Comparison of ENCODE assay signal across 11 mouse cellular contexts in genomic region chr3:127874254-127874883, GRCm38 (mm10). TPM values are rescaled to one million over a fixed set of nuclear protein-coding genes. Genes with fewer than 3 reads are reported as not detected.
DNase-seq lines count a peak whose midpoint lies in the region; ATAC-seq and TF ChIP-seq lines count a peak whose summit lies in the region.
"Had no signal": no experiment of that assay in that cellular context is flagged by ENCODE, and none has a peak within 500 bp of the region (broad histone marks: within the 10 kb centered on the region; RNA-seq: fewer than 3 reads in every experiment).

No protein-coding gene starts in this region.

- H3K4me2 ChIP-seq in intestine, embryonic 15.5 days (replicated peaks): no peak overlapping the region
- H3K4me2 ChIP-seq in intestine, postnatal 0 days (replicated peaks; ENCODE audit: low read depth): no peak overlapping the region
- no peak overlapping the region for H3K4me2 ChIP-seq in hindbrain, embryonic 11.5 days (replicated peaks; ENCODE audit: low read depth, low read length)
- H3K4me2 ChIP-seq in neural tube, embryonic 15.5 days: no peak overlapping the region
- H3K4me2 ChIP-seq: liver, embryonic 15.5 days had no signal

- H3K36me3 ChIP-seq in intestine, embryonic 15.5 days: no peaks in the 10 kb centered on the region
- H3K36me3 ChIP-seq in intestine, postnatal 0 days (ENCODE audit: control insufficient read depth, insufficient read depth): no peaks in the 10 kb centered on the region
- H3K36me3 ChIP-seq in hindbrain, embryonic 11.5 days (ENCODE audit: control insufficient read depth, insufficient read depth, low read length): no peaks in the 10 kb centered on the region
- no peaks in the 10 kb centered on the region for H3K36me3 ChIP-seq in neural tube, embryonic 15.5 days

- peak; percentile 41; the same call in 1 of the 2 replicates for ATAC-seq in intestine, embryonic 15.5 days
- no peak for ATAC-seq in intestine, postnatal 0 days
- peak; percentile 97 for ATAC-seq in hindbrain, embryonic 11.5 days (ENCODE audit: low FRiP score)
- peak; percentile 72 for ATAC-seq in neural tube, embryonic 15.5 days (ENCODE audit: low FRiP score)

- no peak for TF ChIP-seq CTCF in intestine, postnatal 0 days (IDR thresholded peaks at IDR 0.05; ENCODE audit: low read depth)

- intact Hi-C loops in heart, postnatal 36 days (cut with DNase I): no loop called here

- no peaks in the 10 kb centered on the region for H3K9me3 ChIP-seq in intestine, embryonic 15.5 days
- no peaks in the 10 kb centered on the region for H3K9me3 ChIP-seq in intestine, postnatal 0 days (ENCODE audit: control insufficient read depth)
- H3K9me3 ChIP-seq in hindbrain, embryonic 11.5 days (ENCODE audit: control insufficient read depth, low read length): no peaks in the 10 kb centered on the region
- no peaks in the 10 kb centered on the region for H3K9me3 ChIP-seq in neural tube, embryonic 15.5 days (replicated peaks)
- H3K9me3 ChIP-seq: liver, embryonic 15.5 days had no signal

- DNase-seq in brain, adult 2 months (ENCODE audit: low read depth, low spot score): peak; percentile 36
- peak; percentile 71 for DNase-seq in hindbrain, embryonic 11.5 days (ENCODE audit: low spot score)
- DNase-seq in heart, postnatal 36 days: no peak
- no peak for DNase-seq in lung, postnatal 14 days
- DNase-seq in spleen, postnatal 4 days (ENCODE audit: low spot score in 2 of 2): no peak
- DNase-seq: kidney, adult 9 months had no signal

- no peak overlapping the region for H3K27ac ChIP-seq in intestine, embryonic 15.5 days
- no peak overlapping the region for H3K27ac ChIP-seq in intestine, postnatal 0 days (ENCODE audit: low read depth, low read length)
- H3K27ac ChIP-seq in hindbrain, embryonic 11.5 days (ENCODE audit: low read depth, low read length): peak overlapping the region; percentile 48; the same call in 1 of the 2 replicates
- H3K27ac ChIP-seq in neural tube, embryonic 15.5 days (replicated peaks): no peak overlapping the region
- H3K27ac ChIP-seq: left cerebral cortex, adult 2 months; liver, embryonic 15.5 days had no signal

- no peak overlapping the region for H3K4me3 ChIP-seq in intestine, embryonic 15.5 days (replicated peaks)
- no peak overlapping the region for H3K4me3 ChIP-seq in intestine, postnatal 0 days (ENCODE audit: low read depth, low read length)
- H3K4me3 ChIP-seq in hindbrain, embryonic 11.5 days (ENCODE audit: low read depth, low read length): no peak overlapping the region
- H3K4me3 ChIP-seq in neural tube, embryonic 15.5 days (replicated peaks): no peak overlapping the region
- H3K4me3 ChIP-seq: left cerebral cortex, adult 2 months; liver, embryonic 15.5 days had no signal

- H3K27me3 ChIP-seq in intestine, embryonic 15.5 days (replicated peaks): no peaks in the 10 kb centered on the region
- no peaks in the 10 kb centered on the region for H3K27me3 ChIP-seq in intestine, postnatal 0 days (replicated peaks; ENCODE audit: control insufficient read depth, insufficient read depth, low read length)
- no peaks in the 10 kb centered on the region for H3K27me3 ChIP-seq in hindbrain, embryonic 11.5 days (ENCODE audit: control insufficient read depth, insufficient read depth, low read length)
- no peaks in the 10 kb centered on the region for H3K27me3 ChIP-seq in neural tube, embryonic 15.5 days (replicated peaks)
- H3K27me3 ChIP-seq: liver, embryonic 15.5 days had no signal

- no peaks in the 10 kb centered on the region for H3K4me1 ChIP-seq in intestine, embryonic 15.5 days (replicated peaks)
- H3K4me1 ChIP-seq in intestine, postnatal 0 days (replicated peaks; ENCODE audit: control insufficient read depth, insufficient read depth, low read length): no peaks in the 10 kb centered on the region
- no peaks in the 10 kb centered on the region for H3K4me1 ChIP-seq in hindbrain, embryonic 11.5 days (replicated peaks; ENCODE audit: control insufficient read depth, insufficient read depth, low read length)
- no peaks in the 10 kb centered on the region for H3K4me1 ChIP-seq in neural tube, embryonic 15.5 days
- H3K4me1 ChIP-seq: liver, embryonic 15.5 days had no signal

- H3K9ac ChIP-seq in intestine, embryonic 15.5 days: no peak overlapping the region
- H3K9ac ChIP-seq in intestine, postnatal 0 days (ENCODE audit: low read depth, low read length): no peak overlapping the region
- H3K9ac ChIP-seq in hindbrain, embryonic 11.5 days (ENCODE audit: low read depth, low read length): no peak overlapping the region
- no peak overlapping the region for H3K9ac ChIP-seq in neural tube, embryonic 15.5 days (replicated peaks)
- H3K9ac ChIP-seq: liver, embryonic 15.5 days had no signal

- 35% methylated on average over 4 of the region's 4 CpGs for WGBS in intestine, embryonic 15.5 days
- WGBS in intestine, postnatal 0 days: 43% methylated on average over 4 of the region's 4 CpGs
- 29% methylated on average over 4 of the region's 4 CpGs for WGBS in hindbrain, embryonic 11.5 days
- WGBS in neural tube, embryonic 15.5 days: 11% methylated on average over 4 of the region's 4 CpGs

RNA-seq across cellular contexts. Expression of gene Fam241a, which starts 21.8 kb away (rescaled TPM):
- polyA plus RNA-seq in intestine, embryonic 15.5 days (2015; fragmentation: Nextera tagmentation; extraction: Ambion mirVana): 12.3 and 13.4 TPM in 2 replicates
- polyA plus RNA-seq in intestine, postnatal 0 days (2015; fragmentation: Nextera tagmentation; extraction: Ambion mirVana): 17.8 and 18.9 TPM in 2 replicates
- polyA plus RNA-seq in hindbrain, embryonic 11.5 days (2014; fragmentation: Nextera tagmentation; extraction: Ambion mirVana): 10.8 and 11.3 TPM in 2 replicates
- 7.7 and 8.7 TPM in 2 replicates for polyA plus RNA-seq in neural tube, embryonic 15.5 days (2015; fragmentation: Nextera tagmentation; extraction: Ambion mirVana)
- total RNA-seq in heart, postnatal 36 days (2021): 1 to 10 TPM; 3.9 to 4.1 TPM

RNA-seq across cellular contexts. Expression of gene Ap1ar, which starts 37.0 kb away (rescaled TPM):
- 97.5 and 105 TPM in 2 replicates for polyA plus RNA-seq in intestine, embryonic 15.5 days (2015; fragmentation: Nextera tagmentation; extraction: Ambion mirVana)
- 99.6 and 108 TPM in 2 replicates for polyA plus RNA-seq in intestine, postnatal 0 days (2015; fragmentation: Nextera tagmentation; extraction: Ambion mirVana)
- polyA plus RNA-seq in hindbrain, embryonic 11.5 days (2014; fragmentation: Nextera tagmentation; extraction: Ambion mirVana): 71.9 and 77.9 TPM in 2 replicates
- polyA plus RNA-seq in neural tube, embryonic 15.5 days (2015; fragmentation: Nextera tagmentation; extraction: Ambion mirVana): 94.2 and 105 TPM in 2 replicates
- total RNA-seq in heart, postnatal 36 days (2021): 10 to 100 TPM; 14.5 to 19.0 TPM

Comparison
In these comparisons a context has a peak if more than half of its experiments do, and no peak if none do; other contexts are left out.
1. DNase-seq: peak in brain, adult 2 months (single experiment) and hindbrain, embryonic 11.5 days (single experiment); none in heart, postnatal 36 days (0 of 2), lung, postnatal 14 days (single experiment) and spleen, postnatal 4 days (0 of 2).